Mouse (Mus musculus): ENCODE measurements around the gene Pde8b. TPM values are rescaled to one million over a fixed set of nuclear protein-coding genes. Genes with fewer than 3 reads are reported as not detected.

Gene Pde8b
- polyA plus RNA-seq, 1 experiment: 24.2 TPM

DNA sequence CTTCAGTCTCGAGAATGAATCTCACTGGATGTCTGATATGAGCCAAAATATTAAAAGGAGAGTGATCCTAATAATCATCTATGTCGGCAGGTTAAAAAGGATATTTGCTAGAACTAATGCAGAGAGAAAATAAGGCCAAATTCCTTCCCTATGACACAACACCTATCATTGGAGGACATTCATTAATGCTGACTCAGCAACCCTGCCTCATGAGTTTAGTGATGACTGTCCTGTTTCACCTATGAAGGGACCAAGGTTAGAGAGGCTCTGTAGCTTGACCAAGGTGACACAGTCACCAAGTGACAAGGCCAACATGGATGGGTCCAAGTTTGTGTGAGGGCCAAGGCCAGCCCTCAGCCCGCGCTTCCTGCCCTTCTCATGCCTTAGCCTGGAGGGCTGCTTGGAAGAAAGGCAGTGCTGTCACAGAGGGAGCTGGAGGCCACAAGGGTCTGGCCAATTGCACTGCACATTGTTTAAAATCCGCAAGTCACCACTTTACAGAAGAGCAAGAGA is 62.9 kb downstream of the Pde8b start:
- H3K4me3 ChIP-seq (replicated peaks; ENCODE audit: insufficient read depth, low read depth, low read length): no peak overlapping the region
- 91% methylated on average over 5 of the region's 5 CpGs for WGBS
- H3K27ac ChIP-seq (ENCODE audit: insufficient read depth, low read length): no peak overlapping the region
- DNase-seq: no peak
- TF ChIP-seq POLR2A (IDR thresholded peaks at IDR 0.05; ENCODE audit: borderline replicate concordance, insufficient read depth, low read length): no peak
- no peak for TF ChIP-seq CTCF (IDR thresholded peaks at IDR 0.05; ENCODE audit: borderline replicate concordance, insufficient read depth, low read depth, low read length)
- no peaks in the 10 kb centered on the region for H3K27me3 ChIP-seq (ENCODE audit: control insufficient read depth, insufficient read depth, low read length)
- H3K4me1 ChIP-seq (ENCODE audit: control insufficient read depth, insufficient read depth, low read length): no peaks in the 10 kb centered on the region

DNA sequence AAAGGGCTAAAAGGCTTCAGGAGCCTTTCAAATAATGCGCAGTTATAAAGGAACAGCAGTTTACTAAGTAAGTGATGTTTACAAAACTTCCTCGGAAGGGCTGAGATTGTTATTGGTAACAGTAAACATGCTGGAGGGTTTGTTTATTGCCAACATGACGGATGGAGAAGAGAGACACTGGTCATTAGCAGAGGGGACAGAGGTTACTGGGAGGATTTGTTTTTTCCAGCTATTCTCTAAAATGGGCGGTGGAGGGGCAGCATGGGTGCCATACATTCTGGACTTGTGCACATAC is 63.4 kb downstream of the Pde8b start:
- Histone ChIP-seq H3K27ac (ENCODE audit: insufficient read depth, low read length) (no peak overlapping the region), H3K4me1 (ENCODE audit: control insufficient read depth, insufficient read depth, low read length) (no peaks in the 10 kb centered on the region), H3K4me3 (replicated peaks; ENCODE audit: insufficient read depth, low read depth, low read length) (no peak overlapping the region), H3K27me3 (ENCODE audit: control insufficient read depth, insufficient read depth, low read length) (no peaks in the 10 kb centered on the region)
- DNase-seq: no peak
- 76% methylated on average over 4 of the region's 4 CpGs for WGBS
- no peak for TF ChIP-seq CTCF (IDR thresholded peaks at IDR 0.05; ENCODE audit: borderline replicate concordance, insufficient read depth, low read depth, low read length)
- TF ChIP-seq POLR2A (IDR thresholded peaks at IDR 0.05; ENCODE audit: borderline replicate concordance, insufficient read depth, low read length): no peak

DNA sequence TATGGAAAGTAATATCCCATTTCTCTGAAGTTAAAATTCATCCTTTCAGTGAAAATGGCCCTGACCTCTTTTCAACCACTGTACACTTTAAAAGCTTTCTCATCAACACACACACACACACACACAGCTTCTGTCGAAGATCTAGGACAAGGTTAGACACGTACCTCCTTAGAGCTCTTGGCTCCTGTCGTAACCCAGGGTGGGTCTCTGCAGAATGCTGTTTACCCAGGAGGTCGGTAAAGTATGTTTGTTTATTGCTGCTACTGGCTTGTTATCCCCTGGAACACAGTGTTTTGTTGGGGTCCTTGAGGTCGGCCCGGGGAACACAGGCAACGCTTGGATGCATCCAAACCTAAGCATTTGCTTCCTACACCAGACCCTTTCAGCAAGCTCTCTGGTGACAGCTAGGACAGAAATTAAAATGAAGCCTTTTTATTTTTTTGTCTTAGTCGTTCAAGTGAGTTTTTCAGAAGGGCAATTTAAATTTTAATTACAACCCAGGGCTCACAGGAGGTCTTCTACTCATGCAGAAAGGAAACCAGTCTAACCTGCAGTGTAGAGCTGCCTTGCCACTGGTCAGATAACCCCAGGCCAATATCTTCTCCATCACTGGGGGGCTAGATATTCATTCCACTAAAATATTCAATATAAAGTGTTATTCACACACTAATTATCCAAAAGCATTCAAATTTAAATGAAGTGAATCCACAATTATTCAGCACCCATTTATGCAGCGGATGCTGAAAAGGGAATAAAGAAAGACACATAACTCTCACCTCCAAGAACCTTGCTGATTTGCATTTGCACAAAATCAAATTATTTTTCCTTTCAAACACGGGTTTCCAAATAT is 64.0 kb downstream of the Pde8b start:
- Histone ChIP-seq H3K4me3 (replicated peaks; ENCODE audit: insufficient read depth, low read depth, low read length) (no peak overlapping the region), H3K27me3 (ENCODE audit: control insufficient read depth, insufficient read depth, low read length) (no peaks in the 10 kb centered on the region), H3K4me1 (ENCODE audit: control insufficient read depth, insufficient read depth, low read length) (no peaks in the 10 kb centered on the region), H3K27ac (ENCODE audit: insufficient read depth, low read length) (no peak overlapping the region)
- TF ChIP-seq POLR2A (IDR thresholded peaks at IDR 0.05; ENCODE audit: borderline replicate concordance, insufficient read depth, low read length) (no peak), CTCF (IDR thresholded peaks at IDR 0.05; ENCODE audit: borderline replicate concordance, insufficient read depth, low read depth, low read length) (no peak)
- WGBS: 45% methylated on average over 10 of the region's 10 CpGs
- DNase-seq: no peak

DNA sequence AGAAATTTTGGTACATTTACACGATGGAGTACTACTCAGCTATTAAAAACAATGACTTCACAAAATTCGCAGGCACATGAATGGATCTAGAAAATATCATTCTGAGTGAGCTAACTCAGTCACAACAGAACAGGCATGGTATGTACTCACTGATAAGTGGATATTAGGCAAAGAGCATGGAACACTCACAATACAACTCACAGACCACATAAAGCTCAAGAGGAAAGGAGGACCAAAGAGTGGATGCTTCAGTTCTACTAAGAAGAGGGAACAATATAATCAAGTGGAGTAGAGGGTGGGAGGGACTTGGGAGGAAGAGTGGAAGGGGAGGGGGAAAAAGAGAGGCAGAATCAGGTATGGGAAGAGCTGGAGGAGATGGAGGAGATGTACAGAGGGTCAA is 66.5 kb downstream of the Pde8b start:
- no peaks in the 10 kb centered on the region for H3K27me3 ChIP-seq (ENCODE audit: control insufficient read depth, insufficient read depth, low read length)
- TF ChIP-seq CTCF (IDR thresholded peaks at IDR 0.05; ENCODE audit: borderline replicate concordance, insufficient read depth, low read depth, low read length): no peak
- no peak for TF ChIP-seq POLR2A (IDR thresholded peaks at IDR 0.05; ENCODE audit: borderline replicate concordance, insufficient read depth, low read length)
- DNase-seq: no peak
- H3K27ac ChIP-seq (ENCODE audit: insufficient read depth, low read length): no peak overlapping the region
- no peaks in the 10 kb centered on the region for H3K4me1 ChIP-seq (ENCODE audit: control insufficient read depth, insufficient read depth, low read length)
- H3K4me3 ChIP-seq (replicated peaks; ENCODE audit: insufficient read depth, low read depth, low read length): no peak overlapping the region
- 86% methylated on average over 2 of the region's 2 CpGs for WGBS

GRCm38 (mm10) chr13:95180208-95180607 is 69.9 kb downstream of the Pde8b start:
- Histone ChIP-seq H3K4me3 (replicated peaks; ENCODE audit: insufficient read depth, low read depth, low read length) (no peak overlapping the region), H3K4me1 (ENCODE audit: control insufficient read depth, insufficient read depth, low read length) (no peaks in the 10 kb centered on the region), H3K27me3 (ENCODE audit: control insufficient read depth, insufficient read depth, low read length) (no peaks in the 10 kb centered on the region; the same call in 1 of the 2 replicates), H3K27ac (ENCODE audit: insufficient read depth, low read length) (no peak overlapping the region)
- no peak for DNase-seq
- WGBS: 91% methylated on average over 2 of the region's 2 CpGs
- no peak for TF ChIP-seq CTCF (IDR thresholded peaks at IDR 0.05; ENCODE audit: borderline replicate concordance, insufficient read depth, low read depth, low read length)
- TF ChIP-seq POLR2A (IDR thresholded peaks at IDR 0.05; ENCODE audit: borderline replicate concordance, insufficient read depth, low read length): no peak

GRCm38 (mm10) chr13:95177326-95177725 is 72.8 kb downstream of the Pde8b start:
- no peaks in the 10 kb centered on the region for H3K4me1 ChIP-seq (ENCODE audit: control insufficient read depth, insufficient read depth, low read length)
- 73% methylated on average over 9 of the region's 9 CpGs for WGBS
- DNase-seq: no peak
- no peak overlapping the region for H3K27ac ChIP-seq (ENCODE audit: insufficient read depth, low read length)
- no peak overlapping the region for H3K4me3 ChIP-seq (replicated peaks; ENCODE audit: insufficient read depth, low read depth, low read length)
- H3K27me3 ChIP-seq (ENCODE audit: control insufficient read depth, insufficient read depth, low read length): no peaks in the 10 kb centered on the region; the same call in 1 of the 2 replicates
- TF ChIP-seq CTCF (IDR thresholded peaks at IDR 0.05; ENCODE audit: borderline replicate concordance, insufficient read depth, low read depth, low read length) (no peak), POLR2A (IDR thresholded peaks at IDR 0.05; ENCODE audit: borderline replicate concordance, insufficient read depth, low read length) (no peak)

DNA sequence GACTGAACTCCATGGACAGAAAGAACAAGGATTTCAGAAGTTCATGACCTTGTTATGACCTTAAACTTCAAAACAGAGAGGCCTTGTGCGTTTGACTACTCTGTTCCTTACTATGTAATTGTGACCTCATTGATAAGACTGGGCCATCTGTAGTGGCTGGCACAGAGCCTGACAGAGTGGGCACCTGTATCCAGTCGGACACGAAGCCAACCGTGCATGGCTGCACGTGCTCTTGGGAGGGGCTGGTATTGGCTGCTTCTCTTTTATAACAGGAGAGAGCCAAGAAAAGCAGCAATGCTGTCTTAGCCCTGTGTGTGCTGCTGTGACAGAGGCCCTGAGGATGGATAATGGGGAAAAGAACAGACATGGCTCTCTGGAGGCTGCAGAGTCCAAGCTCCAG is 73.7 kb downstream of the Pde8b start:
- TF ChIP-seq POLR2A (IDR thresholded peaks at IDR 0.05; ENCODE audit: borderline replicate concordance, insufficient read depth, low read length): no peak
- TF ChIP-seq CTCF (IDR thresholded peaks at IDR 0.05; ENCODE audit: borderline replicate concordance, insufficient read depth, low read depth, low read length): no peak
- Histone ChIP-seq H3K4me3 (replicated peaks; ENCODE audit: insufficient read depth, low read depth, low read length) (no peak overlapping the region), H3K27me3 (ENCODE audit: control insufficient read depth, insufficient read depth, low read length) (no peaks in the 10 kb centered on the region; the same call in 1 of the 2 replicates), H3K27ac (ENCODE audit: insufficient read depth, low read length) (no peak overlapping the region), H3K4me1 (ENCODE audit: control insufficient read depth, insufficient read depth, low read length) (no peaks in the 10 kb centered on the region)
- 10% methylated on average over 5 of the region's 5 CpGs for WGBS
- DNase-seq: no peak

DNA sequence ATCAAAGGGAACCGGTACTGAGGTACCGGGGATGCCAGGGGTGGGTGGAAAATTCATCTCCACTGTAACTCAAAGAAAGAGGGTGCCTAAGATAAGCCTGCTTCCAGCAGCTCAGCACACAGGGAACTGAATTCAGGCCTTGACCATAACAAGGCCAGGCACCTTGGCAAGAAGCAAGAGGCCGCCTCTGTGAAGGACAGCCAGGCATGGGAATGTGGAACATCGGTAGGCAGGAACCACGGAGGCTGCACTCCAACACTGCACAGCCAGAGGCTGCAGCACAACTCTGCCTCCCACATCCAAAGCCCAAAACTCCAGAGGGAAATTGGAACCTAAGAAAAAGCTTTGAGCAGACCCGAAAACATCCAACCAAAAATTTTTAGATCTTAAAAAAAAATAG is 75.9 kb downstream of the Pde8b start:
- no peak for TF ChIP-seq CTCF (IDR thresholded peaks at IDR 0.05; ENCODE audit: borderline replicate concordance, insufficient read depth, low read depth, low read length)
- TF ChIP-seq POLR2A (IDR thresholded peaks at IDR 0.05; ENCODE audit: borderline replicate concordance, insufficient read depth, low read length): no peak
- DNase-seq: no peak
- H3K4me1 ChIP-seq (ENCODE audit: control insufficient read depth, insufficient read depth, low read length): no peaks in the 10 kb centered on the region
- no peak overlapping the region for H3K27ac ChIP-seq (ENCODE audit: insufficient read depth, low read length)
- H3K4me3 ChIP-seq (replicated peaks; ENCODE audit: insufficient read depth, low read depth, low read length): no peak overlapping the region
- no peaks in the 10 kb centered on the region; the same call in 1 of the 2 replicates for H3K27me3 ChIP-seq (ENCODE audit: control insufficient read depth, insufficient read depth, low read length)
- 63% methylated on average over 6 of the region's 6 CpGs for WGBS
